In the genomic region with DNA sequence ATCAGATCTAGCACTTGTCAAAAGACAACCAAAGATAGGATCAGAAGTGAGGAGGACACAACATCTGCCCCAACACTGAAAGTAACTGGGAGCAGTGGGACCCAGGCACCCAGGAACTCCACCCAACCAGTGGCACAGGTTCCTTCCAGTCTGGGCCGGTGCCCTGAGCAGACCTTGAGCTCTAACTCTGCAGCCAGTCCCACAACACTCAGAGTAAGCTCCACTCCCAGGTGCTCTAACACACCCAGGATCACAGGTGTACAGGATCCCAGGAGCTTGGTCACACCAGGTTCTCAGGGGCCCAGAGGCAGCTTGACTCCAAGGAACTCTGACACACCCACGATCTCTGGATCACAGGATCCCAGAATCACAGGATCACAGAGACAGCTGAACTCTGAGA, we compare ENCODE assay signal across 24 mouse cellular contexts.
"Had no signal": no experiment of that assay in that cellular context is flagged by ENCODE, and none has a peak within 500 bp of the region (broad histone marks: within the 10 kb centered on the region; RNA-seq: fewer than 3 reads in every experiment).

No protein-coding gene starts in this region.

- H3K4me2 ChIP-seq: liver, embryonic 15.5 days; lung, embryonic 15.5 days; midbrain, embryonic 12.5 days; neural tube, embryonic 13.5 days; neural tube, embryonic 15.5 days had no signal

- DNase-seq: liver, postnatal 0 days; lung, adult 2 months; lung, postnatal 14 days; lung, postnatal 36 days; midbrain, embryonic 14.5 days; retina, postnatal 1 day; right cerebral cortex, adult 18-20 months; right cerebral cortex, postnatal 25 days; right cerebral cortex, postnatal 4 days; spleen, adult 18-20 months; thymus, adult 18-20 months; thymus, postnatal 14 days; thymus, postnatal 36 days had no signal

- H3K4me1 ChIP-seq: liver, embryonic 15.5 days; midbrain, embryonic 10.5 days; midbrain, embryonic 12.5 days; neural tube, embryonic 13.5 days; neural tube, embryonic 15.5 days had no signal

- H3K27ac ChIP-seq: liver, embryonic 15.5 days; lung, embryonic 15.5 days; macrophage; midbrain, embryonic 10.5 days; midbrain, embryonic 12.5 days; neural tube, embryonic 13.5 days; neural tube, embryonic 15.5 days had no signal

- H3K4me3 ChIP-seq: liver, embryonic 15.5 days; lung, embryonic 15.5 days; megakaryocyte, embryonic 14.5 days; midbrain, embryonic 10.5 days; midbrain, embryonic 12.5 days; myocyte; neural tube, embryonic 13.5 days; neural tube, embryonic 15.5 days had no signal

- ATAC-seq: liver, postnatal 0 days; lung, postnatal 0 days; midbrain, embryonic 16.5 days had no signal

- H3K36me3 ChIP-seq: liver, embryonic 15.5 days; lung, embryonic 15.5 days; midbrain, embryonic 10.5 days; midbrain, embryonic 12.5 days; neural tube, embryonic 13.5 days; neural tube, embryonic 15.5 days had no signal

- H3K9me3 ChIP-seq: liver, embryonic 15.5 days; lung, embryonic 15.5 days; megakaryocyte, embryonic 14.5 days; midbrain, embryonic 10.5 days; midbrain, embryonic 12.5 days; neural tube, embryonic 13.5 days; neural tube, embryonic 15.5 days had no signal

- H3K9ac ChIP-seq: liver, embryonic 15.5 days; liver, postnatal 0 days; lung, embryonic 15.5 days; midbrain, embryonic 12.5 days; neural tube, embryonic 13.5 days; neural tube, embryonic 15.5 days had no signal

- H3K27me3 ChIP-seq: liver, embryonic 15.5 days; lung, embryonic 15.5 days; midbrain, embryonic 12.5 days; neural tube, embryonic 13.5 days; neural tube, embryonic 15.5 days had no signal
